Mouse (Mus musculus): ENCODE results near the gene Mier1. TPM values are rescaled to one million over a fixed set of nuclear protein-coding genes. Genes with fewer than 3 reads are reported as not detected.

The Mier1 gene
- polyA plus RNA-seq, 1 experiment: 6.4 TPM

- H3K27me3 ChIP-seq (ENCODE audit: control insufficient read depth, insufficient read depth, insufficient read length): no peaks in the 10 kb centered on the region
- no peak overlapping the region for H3ac ChIP-seq (ENCODE audit: control insufficient read depth, insufficient read length)
- no peak overlapping the region for H3K4me3 ChIP-seq
- peaks cover 6% of the 10 kb centered on the region for H3K36me3 ChIP-seq (ENCODE audit: control insufficient read depth, insufficient read depth)
- H3K4me2 ChIP-seq (ENCODE audit: low read depth): no peak overlapping the region
- no peaks in the 10 kb centered on the region for H3K79me2 ChIP-seq (ENCODE audit: control insufficient read depth, insufficient read depth)
- TF ChIP-seq TCF12 (IDR thresholded peaks at IDR 0.05; ENCODE audit: insufficient read depth, poor library complexity, severe bottlenecking) (no peak), TCF3 (IDR thresholded peaks at IDR 0.05; ENCODE audit: insufficient read length, low read depth) (no peak), POLR2A (IDR thresholded peaks at IDR 0.05; ENCODE audit: insufficient read length, low read depth) (no peak), E2F4 (IDR thresholded peaks at IDR 0.05; ENCODE audit: insufficient read depth) (no peak), MAX (IDR thresholded peaks at IDR 0.05; ENCODE audit: low read depth) (no peak), USF1 (IDR thresholded peaks at IDR 0.05; ENCODE audit: low read depth) (no peak), POLR2AphosphoS2 (IDR thresholded peaks at IDR 0.05; ENCODE audit: insufficient read length, low read depth) (no peak), SRF (IDR thresholded peaks at IDR 0.05; ENCODE audit: control insufficient read depth, insufficient read length, low read depth) (no peak), MYOD1 (IDR thresholded peaks at IDR 0.05; ENCODE audit: control insufficient read depth in 1 of 3, insufficient read length in 2 of 3, low read depth in 2 of 3) (no peak), REST (IDR thresholded peaks at IDR 0.05; ENCODE audit: insufficient read depth, insufficient read length) (no peak)
Measured at GRCm38 (mm10) chr4:103179581-103179980, 65.4 kb downstream of the Mier1 start.

GRCm38 (mm10) chr4:103180300-103180888 is 66.2 kb downstream of the Mier1 start:
- Histone ChIP-seq H3ac (ENCODE audit: control insufficient read depth, insufficient read length) (no peak overlapping the region), H3K4me2 (ENCODE audit: low read depth) (no peak overlapping the region), H3K27me3 (ENCODE audit: control insufficient read depth, insufficient read depth, insufficient read length) (no peaks in the 10 kb centered on the region), H3K79me2 (ENCODE audit: control insufficient read depth, insufficient read depth) (no peaks in the 10 kb centered on the region), H3K36me3 (ENCODE audit: control insufficient read depth, insufficient read depth) (peaks cover 6% of the 10 kb centered on the region), H3K4me3 (no peak overlapping the region)
- TF ChIP-seq MAX (IDR thresholded peaks at IDR 0.05; ENCODE audit: low read depth): no peak
- TF ChIP-seq MYOG (IDR thresholded peaks at IDR 0.05; ENCODE audit: control insufficient read depth in 1 of 3, insufficient read depth in 1 of 3, insufficient read length in 2 of 3, low read depth in 2 of 3): no peak
- no peak for TF ChIP-seq REST (IDR thresholded peaks at IDR 0.05; ENCODE audit: insufficient read depth, insufficient read length)
- TF ChIP-seq POLR2A (IDR thresholded peaks at IDR 0.05; ENCODE audit: insufficient read length, low read depth): no peak
- TF ChIP-seq TCF3 (IDR thresholded peaks at IDR 0.05; ENCODE audit: insufficient read length, low read depth): no peak
- TF ChIP-seq MYOD1 (IDR thresholded peaks at IDR 0.05; ENCODE audit: control insufficient read depth in 1 of 3, insufficient read length in 2 of 3, low read depth in 2 of 3): no peak
- no peak for TF ChIP-seq POLR2AphosphoS2 (IDR thresholded peaks at IDR 0.05; ENCODE audit: insufficient read length, low read depth)
- TF ChIP-seq USF1 (IDR thresholded peaks at IDR 0.05; ENCODE audit: low read depth): no peak
- no peak for TF ChIP-seq E2F4 (IDR thresholded peaks at IDR 0.05; ENCODE audit: insufficient read depth)
- TF ChIP-seq SRF (IDR thresholded peaks at IDR 0.05; ENCODE audit: control insufficient read depth, insufficient read length, low read depth): no peak
- TF ChIP-seq TCF12 (IDR thresholded peaks at IDR 0.05; ENCODE audit: insufficient read depth, poor library complexity, severe bottlenecking): no peak
- no peak for TF ChIP-seq CEBPB (IDR thresholded peaks at IDR 0.05; ENCODE audit: insufficient read depth, poor library complexity, severe bottlenecking)

GRCm38 (mm10) chr4:103188786-103189640 is 74.8 kb downstream of the Mier1 start:
- H3K4me3 ChIP-seq: no peak overlapping the region
- no peaks in the 10 kb centered on the region for H3K79me2 ChIP-seq (ENCODE audit: control insufficient read depth, insufficient read depth)
- H3ac ChIP-seq (ENCODE audit: control insufficient read depth, insufficient read length): no peak overlapping the region
- H3K27me3 ChIP-seq (ENCODE audit: control insufficient read depth, insufficient read depth, insufficient read length): no peaks in the 10 kb centered on the region
- H3K36me3 ChIP-seq (ENCODE audit: control insufficient read depth, insufficient read depth): peaks cover 12% of the 10 kb centered on the region
- no peak overlapping the region for H3K4me2 ChIP-seq (ENCODE audit: low read depth)
- TF ChIP-seq POLR2AphosphoS2 (IDR thresholded peaks at IDR 0.05; ENCODE audit: insufficient read length, low read depth): no peak
- TF ChIP-seq MYOD1 (IDR thresholded peaks at IDR 0.05; ENCODE audit: control insufficient read depth in 1 of 3, insufficient read length in 2 of 3, low read depth in 2 of 3): no peak
- no peak for TF ChIP-seq TCF12 (IDR thresholded peaks at IDR 0.05; ENCODE audit: insufficient read depth, poor library complexity, severe bottlenecking)
- TF ChIP-seq MYOG (IDR thresholded peaks at IDR 0.05; ENCODE audit: control insufficient read depth in 1 of 3, insufficient read depth in 1 of 3, insufficient read length in 2 of 3, low read depth in 2 of 3): no peak
- TF ChIP-seq SRF (IDR thresholded peaks at IDR 0.05; ENCODE audit: control insufficient read depth, insufficient read length, low read depth): no peak
- no peak for TF ChIP-seq E2F4 (IDR thresholded peaks at IDR 0.05; ENCODE audit: insufficient read depth)
- no peak for TF ChIP-seq MAX (IDR thresholded peaks at IDR 0.05; ENCODE audit: low read depth)
- TF ChIP-seq REST (IDR thresholded peaks at IDR 0.05; ENCODE audit: insufficient read depth, insufficient read length): no peak
- TF ChIP-seq CEBPB (IDR thresholded peaks at IDR 0.05; ENCODE audit: insufficient read depth, poor library complexity, severe bottlenecking): no peak
- no peak for TF ChIP-seq USF1 (IDR thresholded peaks at IDR 0.05; ENCODE audit: low read depth)
- TF ChIP-seq TCF3 (IDR thresholded peaks at IDR 0.05; ENCODE audit: insufficient read length, low read depth): no peak
- no peak for TF ChIP-seq POLR2A (IDR thresholded peaks at IDR 0.05; ENCODE audit: insufficient read length, low read depth)

GRCm38 (mm10) chr4:103192421-103192820 is 78.2 kb downstream of the Mier1 start:
- H3K36me3 ChIP-seq (ENCODE audit: control insufficient read depth, insufficient read depth): peaks cover 19% of the 10 kb centered on the region
- H3ac ChIP-seq (ENCODE audit: control insufficient read depth, insufficient read length): no peak overlapping the region
- H3K4me3 ChIP-seq: no peak overlapping the region
- no peaks in the 10 kb centered on the region for H3K27me3 ChIP-seq (ENCODE audit: control insufficient read depth, insufficient read depth, insufficient read length)
- TF ChIP-seq TCF3 (IDR thresholded peaks at IDR 0.05; ENCODE audit: insufficient read length, low read depth): no peak
- TF ChIP-seq TCF12 (IDR thresholded peaks at IDR 0.05; ENCODE audit: insufficient read depth, poor library complexity, severe bottlenecking): no peak
- no peak for TF ChIP-seq CEBPB (IDR thresholded peaks at IDR 0.05; ENCODE audit: insufficient read depth, poor library complexity, severe bottlenecking)
- no peak overlapping the region for H3K4me2 ChIP-seq (ENCODE audit: low read depth)
- H3K79me2 ChIP-seq (ENCODE audit: control insufficient read depth, insufficient read depth): no peaks in the 10 kb centered on the region

Data from myocyte (in vitro differentiated cells).